Mouse (Mus musculus): ENCODE measurements at regions not wholly inside any gene's neighbourhood (a gene's known extent, or its start where the extent isn't known, plus 50 kb on each side); places are given as distances from the start of the nearest gene placed in this dataset.

DNA sequence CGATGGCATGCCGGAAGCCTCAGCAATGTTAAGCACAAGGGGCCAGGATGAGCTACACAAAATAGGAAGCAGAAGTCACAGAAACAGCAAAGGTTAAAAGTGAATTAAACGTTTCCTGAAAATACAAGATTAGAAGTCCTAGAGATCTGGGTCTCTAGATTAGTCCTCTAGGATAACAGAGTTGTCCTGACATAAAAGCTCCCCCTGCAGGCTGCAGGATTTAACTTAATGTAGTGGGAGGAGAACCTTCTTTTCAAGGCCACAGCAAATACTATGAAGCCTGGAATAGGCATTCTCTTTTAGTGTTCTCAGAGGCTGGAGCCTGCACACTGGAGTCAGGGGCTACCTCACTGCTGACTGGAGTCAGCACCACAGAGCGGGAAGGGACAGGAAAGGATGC lies 604.1 kb upstream of the Adgrl2 start:
- H3K36me3 ChIP-seq (replicated peaks) = no peaks in the 10 kb centered on the region
- H3K4me1 ChIP-seq = no peaks in the 10 kb centered on the region
- no peak for ATAC-seq (replicated peaks)
- 73% methylated on average over 4 of the region's 4 CpGs for WGBS
- H3K4me3 ChIP-seq = no peak overlapping the region
- H3K27ac ChIP-seq = no peak overlapping the region
- H3K27me3 ChIP-seq (replicated peaks) = no peaks in the 10 kb centered on the region
- no peak overlapping the region for H3K4me2 ChIP-seq
- no peaks in the 10 kb centered on the region for H3K9me3 ChIP-seq
- no peak overlapping the region for H3K9ac ChIP-seq

DNA sequence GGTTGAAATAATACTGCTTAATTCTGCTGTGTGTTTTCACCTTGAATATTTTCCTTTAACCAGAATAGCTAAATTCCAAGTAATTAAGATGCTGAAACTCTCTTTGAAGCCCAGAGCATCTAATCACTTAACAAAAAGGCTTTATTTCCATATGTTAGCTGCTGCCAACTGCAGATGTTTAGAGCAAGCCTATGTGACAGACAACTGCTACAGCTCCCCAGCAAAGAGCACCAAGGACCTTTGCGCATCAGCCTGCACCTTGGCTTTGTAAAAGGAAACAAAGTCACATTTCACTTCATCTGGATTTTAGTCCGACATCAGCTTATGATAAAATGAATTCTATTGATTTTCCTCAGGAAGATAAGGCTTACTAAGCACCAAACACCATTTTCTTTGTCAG lies 595.4 kb upstream of the Adgrl2 start:
- no peak for ATAC-seq (replicated peaks)
- Histone ChIP-seq H3K4me2 (no peak overlapping the region), H3K36me3 (replicated peaks) (no peaks in the 10 kb centered on the region), H3K27ac (no peak overlapping the region), H3K9ac (no peak overlapping the region), H3K4me1 (no peaks in the 10 kb centered on the region), H3K9me3 (no peaks in the 10 kb centered on the region), H3K4me3 (no peak overlapping the region), H3K27me3 (replicated peaks) (no peaks in the 10 kb centered on the region)
- WGBS = 18% methylated on average over 2 of the region's 2 CpGs

DNA sequence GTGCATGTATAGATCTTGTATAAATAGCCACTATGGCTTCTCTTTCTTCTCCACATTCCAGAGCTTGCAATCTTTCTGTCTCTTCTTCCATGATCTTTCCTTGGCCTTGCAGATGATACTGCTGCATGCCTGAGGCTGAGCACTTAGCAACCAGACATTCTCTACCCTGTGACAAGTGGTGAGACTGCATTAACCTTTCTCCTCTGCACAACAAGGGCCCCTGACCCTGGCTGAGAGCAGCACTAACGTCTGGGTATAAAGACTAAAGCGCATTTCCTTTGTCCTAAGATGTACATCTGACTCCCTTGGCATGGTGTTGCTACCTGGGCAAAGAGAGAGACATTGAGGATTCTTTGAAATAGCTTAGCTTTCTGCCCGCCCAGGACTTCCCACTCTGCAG lies 590.8 kb upstream of the Adgrl2 start:
- Histone ChIP-seq H3K27me3 (replicated peaks) (no peaks in the 10 kb centered on the region), H3K36me3 (replicated peaks) (no peaks in the 10 kb centered on the region), H3K4me3 (no peak overlapping the region), H3K9ac (no peak overlapping the region), H3K9me3 (no peaks in the 10 kb centered on the region), H3K4me2 (no peak overlapping the region), H3K27ac (no peak overlapping the region), H3K4me1 (no peaks in the 10 kb centered on the region)
- 31% methylated on average over 3 of the region's 3 CpGs for WGBS
- ATAC-seq (replicated peaks) = no peak

DNA sequence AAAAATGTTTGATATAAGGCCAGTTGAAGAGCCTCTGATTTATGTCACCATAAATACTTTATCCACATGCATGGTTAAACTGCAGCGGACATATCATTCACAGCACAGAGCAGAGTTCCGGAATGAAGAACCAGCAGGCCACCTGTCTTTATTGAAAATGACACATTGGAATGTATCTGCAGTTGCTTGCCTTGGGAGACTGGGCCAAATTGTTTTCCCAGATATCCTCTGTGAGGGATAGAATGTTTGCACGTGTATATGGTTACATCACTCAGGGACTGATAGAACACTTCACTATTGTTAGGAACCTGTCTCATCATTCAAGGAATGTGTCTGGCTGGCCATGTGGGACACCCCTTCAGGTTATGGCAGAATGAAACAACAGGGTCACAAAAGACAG lies 585.3 kb upstream of the Adgrl2 start:
- H3K4me2 ChIP-seq = no peak overlapping the region
- WGBS = 77% methylated on average over 3 of the region's 3 CpGs
- no peaks in the 10 kb centered on the region for H3K36me3 ChIP-seq (replicated peaks)
- H3K4me1 ChIP-seq = no peaks in the 10 kb centered on the region
- no peak overlapping the region for H3K4me3 ChIP-seq
- no peak for ATAC-seq (replicated peaks)
- no peaks in the 10 kb centered on the region for H3K9me3 ChIP-seq
- no peaks in the 10 kb centered on the region for H3K27me3 ChIP-seq (replicated peaks)
- no peak overlapping the region for H3K27ac ChIP-seq
- no peak overlapping the region for H3K9ac ChIP-seq

DNA sequence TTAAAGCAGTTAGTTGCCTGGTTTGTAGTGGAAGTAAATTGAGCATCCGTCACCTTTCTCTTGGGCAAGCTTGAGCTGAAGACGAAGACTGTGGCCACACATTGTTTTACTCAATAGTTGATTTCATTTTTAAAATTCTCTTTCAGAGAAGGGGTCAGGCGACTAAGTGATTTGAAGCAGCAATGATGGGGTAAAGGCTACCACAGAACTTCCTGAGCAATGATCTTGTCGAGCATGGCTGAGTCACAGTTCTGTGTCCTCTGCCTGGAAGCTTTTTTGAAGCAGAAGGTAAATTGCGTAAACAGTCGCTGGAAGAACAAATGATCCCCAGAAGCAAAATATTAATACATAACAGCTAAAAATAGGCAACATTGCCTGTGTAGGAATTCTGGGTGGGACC lies 576.5 kb upstream of the Adgrl2 start:
- H3K27me3 ChIP-seq (replicated peaks) = no peaks in the 10 kb centered on the region
- WGBS = 93% methylated on average over 6 of the region's 6 CpGs
- no peak overlapping the region for H3K4me3 ChIP-seq
- H3K9ac ChIP-seq = no peak overlapping the region
- no peak overlapping the region for H3K4me2 ChIP-seq
- ATAC-seq (replicated peaks) = no peak
- H3K36me3 ChIP-seq (replicated peaks) = no peaks in the 10 kb centered on the region
- H3K4me1 ChIP-seq = no peaks in the 10 kb centered on the region
- H3K9me3 ChIP-seq = no peaks in the 10 kb centered on the region
- no peak overlapping the region for H3K27ac ChIP-seq

DNA sequence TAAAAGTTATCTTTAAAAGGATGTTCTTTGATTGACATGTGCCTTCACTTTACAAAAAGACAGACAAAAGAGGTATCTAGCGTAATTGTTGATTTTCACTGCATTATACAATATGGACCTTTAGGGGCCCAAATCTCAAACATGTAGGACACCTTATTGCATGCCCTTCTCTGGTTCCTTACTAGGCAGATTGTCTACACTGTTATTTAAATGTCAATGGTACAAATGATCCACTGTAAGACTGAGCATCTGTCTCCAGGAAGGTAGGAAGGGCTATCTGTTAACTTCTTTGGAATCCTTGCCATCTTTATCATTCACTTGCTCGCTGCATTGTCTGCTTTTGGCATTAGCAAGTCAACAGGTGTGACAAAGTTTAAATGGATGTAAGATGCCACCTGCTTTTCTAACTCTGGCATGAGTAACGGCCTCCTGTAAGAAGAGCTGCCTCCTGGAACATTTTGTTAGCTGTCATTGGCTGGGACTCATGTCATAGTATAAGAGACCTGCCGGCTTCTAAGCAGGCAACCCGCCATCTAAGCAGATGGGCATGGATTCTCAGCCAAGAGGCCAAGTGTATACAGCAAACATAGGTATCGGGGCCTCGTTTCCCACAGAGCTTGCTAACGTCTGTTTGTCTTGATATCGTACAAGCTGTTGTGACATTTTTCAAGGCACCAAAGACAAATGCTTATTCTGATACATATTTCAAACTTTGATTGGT lies 560.0 kb upstream of the Adgrl2 start:
- WGBS = 89% methylated on average over 9 of the region's 9 CpGs
- Histone ChIP-seq H3K36me3 (replicated peaks) (no peaks in the 10 kb centered on the region), H3K4me1 (0 out of 2 replicates have a peak, but pooled peaks cover 6% of the 10 kb centered on the region), H3K27me3 (replicated peaks) (no peaks in the 10 kb centered on the region), H3K27ac (no peak overlapping the region), H3K4me2 (no peak overlapping the region), H3K4me3 (no peak overlapping the region), H3K9ac (no peak overlapping the region), H3K9me3 (no peaks in the 10 kb centered on the region)
- no peak for ATAC-seq (replicated peaks)

DNA sequence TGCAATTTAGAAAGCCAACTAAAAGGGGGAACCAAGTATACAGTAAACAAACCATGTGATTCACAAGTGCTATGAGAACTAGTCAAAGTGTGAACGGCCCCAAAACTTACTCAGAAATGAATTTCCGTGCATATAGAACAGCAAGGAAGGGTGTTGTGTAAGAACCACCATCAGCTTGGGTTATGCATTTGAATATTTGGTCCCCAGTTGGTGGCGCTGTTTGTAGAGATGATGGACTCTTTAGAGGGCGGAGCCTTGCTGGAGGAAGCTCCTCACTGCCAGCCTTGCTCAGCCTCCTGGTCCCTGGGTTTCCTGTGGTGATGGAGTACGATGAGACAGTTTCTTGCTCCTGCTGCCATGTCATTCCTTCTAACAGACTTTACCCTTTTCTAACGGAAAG lies 556.7 kb upstream of the Adgrl2 start:
- H3K4me3 ChIP-seq = no peak overlapping the region
- no peak overlapping the region for H3K4me2 ChIP-seq
- no peak overlapping the region for H3K9ac ChIP-seq
- H3K27ac ChIP-seq = no peak overlapping the region
- ATAC-seq (replicated peaks) = no peak
- 71% methylated on average over 6 of the region's 6 CpGs for WGBS
- H3K4me1 ChIP-seq = 0 out of 2 replicates have a peak, but pooled peaks cover 6% of the 10 kb centered on the region
- no peaks in the 10 kb centered on the region for H3K27me3 ChIP-seq (replicated peaks)
- no peaks in the 10 kb centered on the region for H3K36me3 ChIP-seq (replicated peaks)
- no peaks in the 10 kb centered on the region for H3K9me3 ChIP-seq

DNA sequence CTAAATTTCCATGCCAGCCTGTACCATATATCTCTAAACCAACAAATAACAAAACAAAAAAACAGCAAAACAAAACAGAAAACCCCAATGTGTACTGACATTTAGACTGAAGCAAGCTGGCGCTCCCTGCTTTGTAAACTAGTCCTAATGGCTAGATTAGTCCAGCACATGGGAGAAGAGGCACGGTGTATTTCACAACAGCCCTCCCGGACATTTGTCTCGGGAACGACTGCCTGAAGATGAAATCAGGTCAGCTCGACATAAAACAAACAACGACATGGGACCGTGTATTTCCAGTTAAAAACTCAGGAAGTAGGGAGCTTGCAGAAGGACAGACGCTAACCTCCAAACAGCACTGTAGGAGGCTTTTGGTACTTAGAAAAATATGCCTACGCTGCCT lies 555.9 kb upstream of the Adgrl2 start:
- 0 out of 2 replicates have a peak, but pooled peaks cover 6% of the 10 kb centered on the region for H3K4me1 ChIP-seq
- no peak overlapping the region for H3K27ac ChIP-seq
- ATAC-seq (replicated peaks) = no peak
- no peak overlapping the region for H3K4me2 ChIP-seq
- H3K9ac ChIP-seq = no peak overlapping the region
- H3K36me3 ChIP-seq (replicated peaks) = no peaks in the 10 kb centered on the region
- 77% methylated on average over 10 of the region's 10 CpGs for WGBS
- H3K4me3 ChIP-seq = no peak overlapping the region
- no peaks in the 10 kb centered on the region for H3K9me3 ChIP-seq
- H3K27me3 ChIP-seq (replicated peaks) = no peaks in the 10 kb centered on the region

DNA sequence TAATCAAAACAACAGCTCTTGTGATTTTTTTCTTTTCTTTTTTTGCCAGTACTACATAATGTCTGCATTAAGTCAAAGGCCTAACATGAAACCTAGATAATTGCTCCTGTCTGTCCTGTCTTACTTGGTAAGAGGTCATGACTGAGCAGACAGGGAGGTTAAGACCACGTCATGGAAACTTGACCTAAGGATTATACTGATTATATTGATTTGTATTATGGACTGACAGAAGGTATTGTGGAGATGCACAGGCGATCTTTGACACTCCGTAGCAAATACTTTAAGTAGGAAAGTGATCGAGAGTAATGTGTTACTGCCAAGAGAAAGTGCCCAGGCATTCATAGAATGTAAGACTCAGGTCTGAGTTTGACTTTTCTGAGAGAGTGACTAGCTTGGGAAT lies 543.8 kb upstream of the Adgrl2 start:
- no peak overlapping the region for H3K27ac ChIP-seq
- H3K9me3 ChIP-seq = no peaks in the 10 kb centered on the region
- no peak overlapping the region for H3K4me2 ChIP-seq
- no peak for ATAC-seq (replicated peaks)
- H3K4me1 ChIP-seq = no peaks in the 10 kb centered on the region
- 28% methylated on average over 4 of the region's 4 CpGs for WGBS
- H3K36me3 ChIP-seq (replicated peaks) = no peaks in the 10 kb centered on the region
- 0 out of 2 replicates have a peak, but pooled peaks cover 14% of the 10 kb centered on the region for H3K27me3 ChIP-seq (replicated peaks)
- no peak overlapping the region for H3K9ac ChIP-seq
- H3K4me3 ChIP-seq = no peak overlapping the region

DNA sequence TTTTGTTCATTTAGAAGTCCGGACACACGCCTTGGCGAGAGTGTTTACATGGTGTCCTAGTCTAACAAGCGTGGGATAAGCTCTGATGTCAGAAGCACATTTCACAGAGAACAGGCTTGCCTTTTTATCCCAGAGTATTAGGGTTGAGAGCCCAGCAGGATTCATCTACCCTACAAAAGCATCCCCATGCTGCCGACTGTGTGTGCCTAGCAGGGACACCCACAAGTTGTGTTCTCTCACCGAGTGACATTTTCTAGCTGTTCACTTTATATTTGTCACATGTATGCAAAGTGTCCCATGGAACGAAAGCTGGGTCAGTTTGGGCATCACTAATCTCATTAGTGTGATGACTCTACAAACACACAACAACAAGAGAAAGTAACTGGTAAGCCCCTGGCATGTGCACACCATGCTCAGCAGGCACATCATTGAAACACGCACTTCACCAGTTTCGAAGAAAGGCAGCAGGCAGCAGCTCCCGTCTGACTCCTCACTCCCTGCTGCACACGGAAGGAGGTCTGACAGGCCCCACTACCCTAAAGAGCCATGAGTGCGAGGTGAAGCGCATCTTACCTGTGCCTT lies 539.8 kb upstream of the Adgrl2 start:
- no peaks in the 10 kb centered on the region for H3K9me3 ChIP-seq
- no peaks in the 10 kb centered on the region for H3K36me3 ChIP-seq (replicated peaks)
- peaks cover 15% of the 10 kb centered on the region; the same call in 1 of the 2 replicates for H3K27me3 ChIP-seq (replicated peaks)
- H3K27ac ChIP-seq = no peak overlapping the region
- ATAC-seq (replicated peaks) = 0 out of 2 replicates have a peak, but pooled peaks have one; percentile 50
- 37% methylated on average over 13 of the region's 13 CpGs for WGBS
- no peak overlapping the region for H3K9ac ChIP-seq
- H3K4me1 ChIP-seq = no peaks in the 10 kb centered on the region
- H3K4me3 ChIP-seq = no peak overlapping the region
- H3K4me2 ChIP-seq = no peak overlapping the region

DNA sequence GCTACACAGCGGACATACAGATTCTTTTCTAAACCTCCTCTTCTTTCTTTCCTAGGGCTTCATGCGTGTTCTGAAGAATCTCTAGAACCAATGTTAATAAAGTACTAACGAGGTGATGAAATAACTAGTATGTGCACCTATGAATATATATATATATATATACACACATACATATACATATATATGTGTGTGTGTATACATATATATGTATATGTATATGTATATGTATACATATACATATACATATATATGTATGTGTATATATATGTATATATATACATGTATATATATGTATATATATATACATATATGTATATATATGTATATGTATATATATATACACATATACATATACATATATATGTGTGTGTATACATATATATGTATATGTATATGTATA lies 536.2 kb upstream of the Adgrl2 start:
- no peak for ATAC-seq (replicated peaks)

DNA sequence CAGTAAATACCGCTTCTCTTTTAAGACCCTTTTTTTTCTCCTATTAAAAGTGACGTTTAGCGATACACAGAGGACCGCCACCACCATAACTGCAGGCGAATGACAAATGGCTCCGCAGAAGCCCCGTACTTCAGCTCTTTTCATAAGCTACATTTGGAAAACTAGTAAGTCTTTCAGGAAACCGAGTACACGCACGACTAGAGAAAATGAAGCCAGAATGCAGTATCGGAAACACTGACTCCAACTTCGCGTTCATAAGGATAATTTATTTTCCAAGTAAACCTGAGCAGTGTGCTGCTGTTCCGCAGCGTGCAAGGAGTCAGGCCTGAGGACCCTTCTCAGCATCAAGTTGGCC lies 529.2 kb upstream of the Adgrl2 start:
- WGBS = 13% methylated on average over 15 of the region's 15 CpGs
- H3K27me3 ChIP-seq (replicated peaks) = peaks cover 28% of the 10 kb centered on the region
- H3K9ac ChIP-seq = peak overlapping the region; percentile 46
- peak overlapping the region; percentile 78 for H3K4me2 ChIP-seq
- no peak overlapping the region for H3K27ac ChIP-seq
- H3K4me3 ChIP-seq = peak overlapping the region; percentile 43
- no peaks in the 10 kb centered on the region for H3K36me3 ChIP-seq (replicated peaks)
- no peak; the same call in 1 of the 2 replicates for ATAC-seq (replicated peaks)
- no peaks in the 10 kb centered on the region for H3K9me3 ChIP-seq
- peaks cover 20% of the 10 kb centered on the region; the same call in 1 of the 2 replicates for H3K4me1 ChIP-seq

More for the DNA sequence above, 536.2 kb upstream of the Adgrl2 start:
- Histone ChIP-seq H3K4me3 (no peak overlapping the region), H3K27ac (no peak overlapping the region), H3K36me3 (replicated peaks) (no peaks in the 10 kb centered on the region), H3K27me3 (replicated peaks) (peaks cover 26% of the 10 kb centered on the region), H3K4me2 (no peak overlapping the region), H3K9me3 (no peaks in the 10 kb centered on the region), H3K9ac (no peak overlapping the region), H3K4me1 (no peaks in the 10 kb centered on the region)
- 93% methylated on average over 3 of the region's 3 CpGs for WGBS

All from midbrain, embryonic 15.5 days (tissue).